Mouse (Mus musculus) 416B (cell line): ENCODE measurements around the gene Ndfip2.
A peak's percentile ranks its signal among the peaks of the same experiment; 100 is the strongest.

ENCODE experiments used
- DNase-seq: peaks from one replicate; pipeline ENCODE4 v3.0.0; 2011; ENCODE audit warnings: low read depth

Ndfip2 gene

DNA sequence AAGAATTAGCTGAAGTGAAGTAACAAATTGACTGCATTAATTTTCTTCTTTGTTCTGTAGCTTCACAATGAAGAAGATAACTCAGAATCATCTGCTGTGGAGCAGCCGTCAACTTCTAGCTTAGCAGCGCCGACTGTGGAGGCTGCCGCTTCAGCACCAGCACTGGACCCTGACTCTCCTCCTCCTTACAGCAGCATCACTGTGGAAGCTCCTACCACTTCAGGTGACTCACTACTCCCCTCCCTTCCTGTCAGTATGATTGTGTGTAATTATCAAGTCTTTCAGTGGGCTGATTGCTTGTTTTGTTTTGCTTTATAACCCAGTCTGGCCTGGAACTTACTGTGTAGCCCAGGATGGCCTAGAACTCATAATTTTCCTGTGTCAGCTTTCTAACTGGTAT is 29.2 kb downstream of the Ndfip2 start:
- DNase-seq = peak; percentile 39

GRCm38 (mm10) chr14:105287972-105288371 is 29.6 kb downstream of the Ndfip2 start:
- peak; percentile 34 for DNase-seq

DNA sequence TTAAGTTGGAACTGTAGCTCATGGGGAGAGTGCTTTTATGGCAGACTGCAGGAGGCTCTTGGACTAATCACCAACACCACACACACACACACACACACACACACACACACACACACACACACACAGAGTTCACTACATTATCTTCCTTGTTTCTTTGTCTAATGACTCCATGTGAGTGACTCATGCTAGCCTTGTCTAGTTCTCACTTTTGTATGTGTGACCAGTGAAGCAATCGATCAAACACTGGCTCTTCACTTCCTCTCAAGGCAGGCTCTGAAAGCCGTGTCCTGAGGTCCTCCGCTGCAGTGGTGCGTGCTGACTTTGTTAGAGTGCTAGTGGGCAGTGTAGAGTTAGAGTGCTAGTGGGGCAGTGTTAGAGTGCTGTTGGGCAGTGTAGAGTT is 30.2 kb downstream of the Ndfip2 start:
- peak; percentile 87 for DNase-seq

- no peak for DNase-seq
Measured at GRCm38 (mm10) chr14:105292139-105292538, 33.8 kb downstream of the Ndfip2 start.

GRCm38 (mm10) chr14:105293777-105294176 is 35.4 kb downstream of the Ndfip2 start:
- DNase-seq = no peak

- DNase-seq = peak; percentile 84
Measured at GRCm38 (mm10) chr14:105295820-105296582, 37.6 kb downstream of the Ndfip2 start.

DNA sequence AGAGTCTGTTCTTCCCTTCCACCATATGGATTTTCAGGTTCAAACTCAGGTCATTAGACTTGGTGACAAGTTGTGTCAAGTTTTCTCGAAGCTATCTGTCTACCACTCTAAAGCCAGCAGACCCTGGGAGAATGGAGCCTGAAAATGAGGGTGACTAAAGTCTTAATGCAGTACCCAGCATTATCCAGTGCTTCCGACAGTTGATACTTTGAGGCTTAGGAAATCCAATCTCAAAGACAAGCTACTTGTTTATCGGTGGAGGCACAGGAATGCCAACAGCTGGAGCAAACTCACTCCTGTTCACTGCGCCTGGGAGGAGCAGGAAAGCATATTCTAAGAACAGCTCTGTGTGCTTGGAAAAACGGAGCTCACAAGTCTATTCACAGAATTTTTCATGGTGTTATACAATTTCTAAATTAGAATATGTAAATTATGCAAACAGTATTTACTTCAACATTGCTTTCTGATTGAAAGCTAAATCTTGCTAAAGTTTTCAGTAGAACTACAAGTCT is 41.4 kb downstream of the Ndfip2 start:
- no peak for DNase-seq

- peak; percentile 83 for DNase-seq
Measured at GRCm38 (mm10) chr14:105300551-105300950, 42.2 kb downstream of the Ndfip2 start.

- DNase-seq = peak; percentile 23
Measured at GRCm38 (mm10) chr14:105302708-105303107, 44.3 kb downstream of the Ndfip2 start.

GRCm38 (mm10) chr14:105307716-105308115 is 49.3 kb downstream of the Ndfip2 start:
- DNase-seq = no peak

GRCm38 (mm10) chr14:105312366-105312765 is 54.0 kb downstream of the Ndfip2 start:
- DNase-seq = no peak

- no peak for DNase-seq
Measured at GRCm38 (mm10) chr14:105312944-105313343, 54.6 kb downstream of the Ndfip2 start.

DNA sequence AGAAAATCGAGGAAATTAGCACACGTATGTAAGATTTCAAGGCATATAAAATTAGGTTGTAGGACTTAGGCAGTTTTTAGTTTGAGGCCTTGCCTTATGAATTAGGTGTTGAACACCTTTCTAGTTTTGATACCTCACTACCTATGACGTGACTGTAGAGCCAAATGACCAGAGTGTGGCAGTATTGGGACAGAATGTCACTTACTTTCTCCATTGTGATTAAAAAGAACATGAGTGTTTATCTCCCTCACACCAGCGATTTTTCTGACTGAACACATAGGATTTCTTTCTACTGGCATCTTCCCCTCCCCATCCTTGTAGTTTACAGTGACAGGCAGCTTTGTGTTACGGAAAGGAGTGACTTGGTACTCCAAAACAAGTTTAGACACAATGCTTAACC is 55.5 kb downstream of the Ndfip2 start:
- DNase-seq = peak; percentile 38

GRCm38 (mm10) chr14:105321712-105322111 is 63.3 kb downstream of the Ndfip2 start:
- DNase-seq = no peak

DNA sequence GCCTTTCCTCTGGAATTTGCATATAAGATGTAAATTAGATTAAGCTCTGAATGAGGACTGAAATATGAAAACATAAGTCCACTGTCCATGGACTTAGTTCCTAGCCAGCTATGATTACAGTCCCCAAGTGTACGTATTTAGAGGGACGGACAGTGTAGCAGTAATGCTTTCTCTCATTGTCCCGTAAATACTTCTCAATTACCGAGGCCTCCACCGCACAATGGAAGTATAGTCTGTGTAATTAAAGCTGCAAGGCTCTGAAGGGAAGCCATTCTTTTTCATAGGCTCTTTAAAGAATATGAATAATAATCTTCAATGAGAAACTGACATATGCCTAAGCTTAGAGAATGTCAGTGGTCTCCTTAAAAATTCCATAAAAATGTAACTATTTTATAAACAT is 64.5 kb downstream of the Ndfip2 start:
- DNase-seq = no peak

GRCm38 (mm10) chr14:105323448-105323847 is 65.1 kb downstream of the Ndfip2 start:
- DNase-seq = no peak

DNA sequence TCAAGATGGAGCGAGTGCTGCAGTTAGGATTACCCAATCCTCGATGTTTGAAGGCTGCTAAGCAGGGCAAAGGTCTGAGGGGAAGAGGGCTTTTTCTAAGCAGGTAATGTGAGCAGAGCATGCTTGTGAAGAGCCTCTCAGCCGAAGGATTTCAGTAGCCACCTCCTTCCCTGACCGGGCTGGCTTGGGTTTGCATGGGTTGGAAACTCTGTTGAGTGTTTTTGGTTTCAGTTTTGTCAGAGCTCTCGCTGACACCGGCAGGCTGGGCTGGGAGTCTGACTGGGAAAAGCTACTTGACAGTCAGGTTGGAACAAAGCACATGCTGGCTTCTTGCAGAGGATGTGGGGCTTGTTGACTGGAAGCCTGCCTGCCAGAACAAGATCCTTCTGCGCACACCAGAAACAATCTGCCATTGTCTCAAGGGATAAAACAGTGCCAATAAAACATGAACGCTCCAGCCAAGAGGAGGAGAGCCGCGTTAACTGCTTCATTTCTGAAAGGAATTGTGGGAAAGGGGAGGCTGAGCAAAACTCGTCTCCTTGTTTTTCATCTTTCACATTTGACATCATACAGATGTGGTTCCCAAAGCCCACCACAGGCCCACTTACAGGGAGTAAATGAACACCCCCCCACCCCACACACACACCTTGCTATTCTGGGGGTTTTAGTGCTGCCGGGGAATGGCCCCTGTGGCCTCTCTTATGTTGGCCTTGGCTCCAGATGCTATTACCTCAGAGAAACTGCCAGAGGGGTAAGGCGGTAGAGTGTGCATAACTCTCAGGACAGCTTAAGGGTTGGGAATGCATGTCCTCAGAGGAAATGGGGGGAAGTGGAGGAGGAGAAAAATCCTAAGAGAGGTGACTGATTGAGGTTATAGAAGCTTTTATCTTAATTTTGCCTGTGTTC is 70.3 kb downstream of the Ndfip2 start:
- DNase-seq = peak; percentile 29

GRCm38 (mm10) chr14:105333475-105334094 is 75.2 kb downstream of the Ndfip2 start:
- DNase-seq = no peak

- DNase-seq = no peak
Measured at GRCm38 (mm10) chr14:105341765-105342164, 83.4 kb downstream of the Ndfip2 start.

DNA sequence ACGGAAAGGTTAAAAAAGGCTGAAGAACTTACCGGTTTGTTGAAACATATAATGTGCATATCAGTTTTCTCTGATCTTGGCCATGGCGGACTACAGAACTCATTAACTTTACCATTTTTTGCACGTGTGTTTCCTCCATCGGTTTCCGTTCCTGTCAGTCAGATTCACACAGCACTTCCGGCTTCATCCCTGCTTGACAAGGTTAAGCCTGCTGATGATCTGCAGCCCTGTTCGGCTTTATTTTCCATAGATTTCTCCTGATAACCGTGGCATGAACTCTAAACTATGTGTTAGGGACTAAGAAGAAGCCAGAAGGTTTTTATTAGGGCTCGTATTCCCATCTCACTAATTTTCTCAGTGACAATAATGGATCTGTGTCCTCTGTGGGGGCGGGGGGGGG is 95.7 kb downstream of the Ndfip2 start:
- no peak for DNase-seq
